Mouse (Mus musculus): ENCODE results near the gene Apoa2. TPM values are rescaled to one million over a fixed set of nuclear protein-coding genes. Genes with fewer than 3 reads are reported as not detected.

Gene Apoa2
- polyA plus RNA-seq (2015; fragmentation: Nextera tagmentation; extraction: Ambion mirVana): 9.6 and 16.3 TPM in 2 replicates

DNA sequence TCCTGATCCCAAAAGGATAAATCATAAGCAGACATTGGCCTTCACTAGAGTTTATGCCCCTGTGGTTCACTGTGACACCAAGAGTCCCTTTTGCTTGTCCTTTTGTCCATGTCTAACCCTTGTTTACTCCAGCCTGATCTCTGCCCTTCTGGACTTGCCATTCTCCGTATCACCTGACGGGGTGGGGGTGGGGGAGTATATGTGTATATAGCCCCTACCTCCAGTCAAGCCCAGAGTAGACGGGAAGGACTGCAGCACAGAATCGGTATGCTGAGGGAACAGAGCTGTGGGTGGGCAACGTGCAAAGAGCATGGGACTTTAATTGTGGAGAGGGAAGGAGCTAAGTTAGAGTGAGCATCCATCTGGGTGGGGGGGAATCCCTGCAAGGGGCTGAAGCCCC, at the start of gene Apoa2:
Apoa2 (plus strand) TSS at position 198 of the 400 bp plus-strand sequence.

DNA sequence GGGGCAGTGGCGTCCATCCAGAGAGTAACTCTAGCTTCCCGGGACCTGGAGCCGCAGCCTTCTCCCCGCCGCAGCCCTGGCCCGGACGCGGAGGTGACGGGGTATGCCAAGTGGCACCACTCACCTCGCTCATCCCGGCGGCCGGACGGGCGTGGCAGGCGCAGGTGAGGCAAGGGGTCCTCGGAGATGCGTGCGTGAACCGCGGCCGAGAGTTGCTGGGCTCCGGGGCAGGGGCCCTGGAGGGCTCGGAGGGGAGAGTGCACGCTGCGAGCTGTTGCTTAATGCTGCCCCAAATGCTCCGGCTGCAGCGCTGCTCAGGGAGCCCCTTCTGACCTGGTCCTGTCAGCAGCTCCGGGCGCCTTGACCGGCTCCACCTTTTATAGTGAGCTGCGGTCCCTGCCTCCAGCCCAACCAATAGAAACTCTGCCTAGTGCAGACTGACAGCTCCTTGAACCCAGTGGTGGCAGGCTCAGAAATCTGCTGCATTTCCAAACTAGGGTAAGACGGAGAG, 28.9 kb upstream of the Apoa2 start, which contains the start of gene Pcp4l1:
Pcp4l1 (minus strand) TSS at position 382 of the 511 bp plus-strand sequence.

DNA sequence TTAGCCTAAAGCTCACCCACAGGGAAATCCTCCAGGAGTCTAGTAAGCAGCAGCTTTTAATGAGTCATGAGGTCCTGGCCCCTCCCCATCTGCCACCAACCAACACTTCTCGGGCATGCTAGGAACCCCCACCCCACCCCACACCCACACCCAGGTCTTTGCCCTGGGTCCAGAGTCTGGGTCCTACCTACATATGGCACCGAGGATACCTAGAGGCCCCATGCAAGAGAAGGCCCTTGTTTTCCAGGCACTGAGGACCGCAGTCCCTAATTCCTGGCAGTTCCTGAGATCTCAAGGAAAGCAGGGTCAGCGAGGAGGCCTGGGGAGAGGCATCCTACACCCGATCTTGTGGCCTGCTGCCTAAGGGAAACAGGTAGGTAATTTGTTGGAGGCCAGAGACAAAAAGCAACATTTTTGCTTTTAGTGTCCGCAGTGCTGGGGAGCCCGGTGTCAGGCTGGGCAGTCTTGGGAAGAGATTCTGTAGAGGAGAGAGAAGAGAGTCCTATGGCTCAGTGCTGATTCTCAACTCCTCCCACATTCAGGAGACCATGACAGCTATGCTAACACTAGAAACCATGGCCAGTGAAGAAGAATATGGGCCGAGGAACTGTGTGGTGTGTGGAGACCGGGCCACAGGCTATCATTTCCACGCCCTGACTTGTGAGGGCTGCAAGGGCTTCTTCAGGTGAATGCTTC, 10.9 kb upstream of the Apoa2 start, which contains the start of gene Nr1i3:
Nr1i3 (plus strand) TSS at position 170 of the 696 bp plus-strand sequence.

DNA sequence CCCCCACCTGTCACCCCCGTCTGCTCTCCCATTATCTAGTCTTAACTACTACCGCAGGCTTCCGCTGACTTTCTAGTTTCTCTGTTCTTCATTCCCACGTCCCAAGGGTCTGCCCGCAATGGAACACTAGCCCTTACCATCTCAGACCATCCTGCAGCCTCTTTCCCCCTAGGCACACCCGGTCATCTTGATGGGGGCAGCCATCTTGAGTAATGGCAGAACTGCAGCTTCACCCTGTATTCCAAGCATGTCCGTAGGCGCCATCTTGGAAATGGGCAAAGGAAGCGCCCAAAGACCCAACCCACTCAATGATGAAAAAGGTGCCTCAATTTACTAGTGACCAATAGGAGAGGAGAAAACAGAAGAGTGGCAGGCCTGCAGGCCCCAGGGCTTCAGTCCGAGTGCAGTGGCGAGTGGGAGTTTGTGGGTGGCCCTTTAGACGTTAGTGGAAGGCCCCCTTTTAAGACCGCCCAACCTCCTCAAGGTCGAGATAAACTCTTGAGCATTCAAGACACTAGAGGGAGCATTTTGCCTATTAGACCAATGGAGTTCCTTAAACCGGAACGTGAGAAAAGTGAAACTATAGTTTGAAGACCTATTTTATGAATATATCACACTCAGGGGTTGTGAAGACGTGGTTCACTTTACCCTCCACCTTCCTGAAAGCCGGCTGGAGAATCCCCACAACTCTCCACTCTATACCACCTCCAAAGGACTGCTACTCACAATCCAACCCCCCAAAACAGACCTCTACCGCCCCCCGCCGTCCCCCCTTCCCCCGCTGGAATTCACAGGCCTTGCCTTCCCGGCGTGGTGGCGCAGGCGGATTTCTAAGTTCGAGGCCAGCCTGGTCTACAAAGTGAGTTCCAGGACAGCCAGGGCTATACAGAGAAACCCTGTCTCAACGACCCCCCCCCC, 2.4 kb upstream of the Apoa2 start, which contains the start of gene Tomm40l:
Tomm40l (minus strand) TSS at position 277 of the 918 bp plus-strand sequence.

DNA sequence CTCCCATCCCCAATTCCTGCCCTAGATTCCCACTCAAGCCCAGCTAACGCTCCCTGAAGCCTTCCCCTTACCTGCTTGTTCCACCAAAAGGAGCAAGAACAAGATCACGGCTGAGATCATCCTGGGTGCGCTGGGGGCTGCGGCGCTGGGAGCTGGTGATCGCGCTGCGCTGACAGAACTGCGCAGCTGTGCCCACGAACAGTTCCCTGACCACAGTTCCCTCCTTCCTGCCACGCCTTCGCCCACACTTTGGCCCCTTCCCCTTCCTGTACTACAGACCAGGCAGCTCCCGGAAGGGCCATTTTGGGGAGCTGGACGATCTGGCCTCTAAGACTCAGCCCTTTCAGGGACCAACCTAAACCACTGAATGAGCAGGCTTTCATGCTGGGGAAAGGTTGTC, 9.3 kb downstream of the Apoa2 start, which contains the start of gene Fcer1g:
Fcer1g (minus strand) TSS at position 240 of the 400 bp plus-strand sequence.

DNA sequence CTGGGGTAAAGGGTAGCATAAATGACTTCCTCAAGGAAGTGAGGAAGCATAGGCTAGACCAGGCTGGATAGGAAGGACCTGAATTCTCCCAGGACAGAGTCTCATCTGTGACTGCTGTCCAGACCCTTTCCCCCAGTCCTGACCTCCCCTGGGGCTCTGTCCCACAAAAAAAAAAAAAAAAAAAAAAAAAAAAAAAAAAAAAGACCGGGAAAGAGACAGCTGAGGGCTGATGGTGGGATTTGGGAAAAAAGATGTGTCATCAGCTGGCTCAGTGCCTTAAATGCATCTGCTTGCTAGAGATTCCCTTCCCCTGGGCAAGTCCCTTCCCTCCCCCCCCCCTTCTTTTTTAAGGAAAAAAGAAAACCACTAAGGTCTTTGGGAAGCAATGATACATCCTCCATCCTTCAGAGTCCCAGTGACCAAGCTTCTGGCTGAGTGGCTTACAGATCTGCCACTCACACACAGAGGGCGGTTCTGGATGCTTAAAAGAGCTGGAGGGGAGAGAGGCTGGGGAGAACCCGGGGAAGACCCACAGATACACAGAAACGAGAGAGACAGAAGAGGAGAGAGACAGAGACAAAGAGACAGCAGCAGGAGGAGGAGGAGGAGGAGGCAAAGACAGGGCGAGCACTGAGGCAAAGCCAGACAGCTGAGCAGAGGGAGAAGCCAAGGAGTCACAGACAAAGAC, 25.2 kb downstream of the Apoa2 start, which contains the start of gene Adamts4:
Adamts4 (plus strand) TSS at position 509 of the 688 bp plus-strand sequence.

DNA sequence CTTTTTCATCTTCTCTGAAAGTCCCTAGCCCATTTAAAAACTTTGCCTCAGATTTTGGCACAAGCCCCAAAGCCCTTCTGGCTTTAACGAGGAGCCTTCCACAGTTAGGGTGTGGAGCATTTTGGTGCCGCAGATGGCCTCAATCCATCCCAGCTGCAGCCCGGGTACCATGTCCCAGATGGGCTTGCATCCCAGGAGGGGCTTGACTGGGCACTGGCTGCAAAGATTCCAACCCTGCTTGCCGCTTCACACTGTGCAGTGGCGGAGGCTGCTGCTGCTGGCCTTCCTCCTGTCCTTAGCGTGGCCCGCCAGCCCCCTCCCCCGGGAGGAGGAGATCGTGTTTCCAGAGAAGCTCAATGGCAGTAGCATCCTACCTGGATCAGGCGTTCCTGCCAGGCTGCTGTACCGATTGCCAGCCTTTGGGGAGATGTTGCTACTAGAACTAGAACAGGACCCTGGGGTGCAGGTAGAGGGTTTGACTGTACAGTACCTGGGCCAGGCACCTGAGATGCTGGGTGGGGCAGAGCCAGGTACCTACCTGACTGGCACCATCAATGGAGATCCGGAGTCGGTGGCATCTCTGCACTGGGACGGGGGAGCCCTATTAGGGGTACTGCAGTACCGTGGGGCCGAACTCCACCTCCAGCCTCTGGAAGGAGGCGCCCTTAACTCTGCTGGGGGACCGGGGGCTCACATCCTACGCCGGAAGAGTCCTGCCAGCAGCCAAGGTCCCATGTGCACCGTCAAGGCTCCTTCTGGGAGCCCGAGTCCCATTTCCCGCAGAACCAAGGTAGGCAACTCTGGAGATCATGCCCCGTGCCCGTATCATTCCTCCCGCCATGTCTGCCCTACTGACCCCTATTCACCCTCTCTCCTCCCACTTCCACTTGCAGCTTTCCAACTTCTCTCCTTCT, 26.1 kb downstream of the Apoa2 start, which contains the start of gene Ndufs2:
Ndufs2 (minus strand) TSS at position 709 of the 914 bp plus-strand sequence.

DNA sequence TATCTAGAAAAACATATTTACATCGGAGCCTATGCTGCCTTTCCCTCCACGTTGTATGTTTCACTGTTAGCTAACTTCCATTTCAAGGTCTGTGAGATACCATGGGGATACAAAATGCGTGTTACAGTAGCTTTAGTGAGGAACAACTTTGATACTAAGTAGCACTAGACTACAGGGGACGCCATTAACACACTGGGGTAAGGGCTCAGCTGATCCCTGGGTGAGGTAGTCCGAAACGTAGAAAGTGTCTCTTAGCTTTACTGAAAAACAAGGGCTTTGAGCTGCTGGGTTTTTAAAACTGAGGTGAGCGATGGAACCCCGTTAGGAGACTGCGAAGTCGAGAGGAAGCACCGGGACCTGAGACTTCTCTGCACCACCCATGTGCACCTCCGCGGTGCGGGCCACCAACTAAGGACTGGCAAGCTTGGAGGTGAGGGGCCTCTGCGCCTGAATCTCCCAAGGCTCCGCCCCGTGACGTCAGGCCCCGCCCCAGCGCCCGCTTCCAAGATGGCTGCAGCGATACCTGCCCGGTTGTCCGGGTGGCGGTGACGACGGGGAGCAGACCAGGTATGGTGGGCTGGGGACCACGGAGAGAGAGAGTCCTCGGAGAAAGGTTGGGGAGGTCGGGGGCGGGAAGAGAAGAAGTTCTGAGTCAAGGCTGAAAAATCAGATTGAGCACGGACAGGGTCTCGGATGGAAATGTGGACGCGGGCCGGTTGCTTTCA, 45.2 kb downstream of the Apoa2 start, which contains the start of gene B4galt3:
B4galt3 (plus strand) TSS at position 481 of the 725 bp plus-strand sequence.

Other genes with a start within 250 kb of the Apoa2 start
- gene Fcgr2b, start 248.5 kb upstream of the Apoa2 start, polyA plus RNA-seq (2015; fragmentation: Nextera tagmentation; extraction: Ambion mirVana): 4.1 and 4.5 TPM in 2 replicates
- gene Fcgr4, start 206.1 kb upstream of the Apoa2 start, polyA plus RNA-seq (2015; fragmentation: Nextera tagmentation; extraction: Ambion mirVana): 0.28 and 0.66 TPM in 2 replicates
- 20.3 and 21.7 TPM in 2 replicates for gene Fcgr3, start 160.1 kb upstream of the Apoa2 start, polyA plus RNA-seq (2015; fragmentation: Nextera tagmentation; extraction: Ambion mirVana)
- gene Cfap126, start 111.1 kb upstream of the Apoa2 start, polyA plus RNA-seq (2015; fragmentation: Nextera tagmentation; extraction: Ambion mirVana): 6.6 and 6.9 TPM in 2 replicates
- 300 and 349 TPM in 2 replicates for gene Sdhc, start 74.5 kb upstream of the Apoa2 start, polyA plus RNA-seq (2015; fragmentation: Nextera tagmentation; extraction: Ambion mirVana)
- 97.3 and 99.7 TPM in 2 replicates for gene Mpz, start 74.3 kb upstream of the Apoa2 start, polyA plus RNA-seq (2015; fragmentation: Nextera tagmentation; extraction: Ambion mirVana)
- gene Pcp4l1, start 28.8 kb upstream of the Apoa2 start, polyA plus RNA-seq (2015; fragmentation: Nextera tagmentation; extraction: Ambion mirVana): 86.8 and 98.4 TPM in 2 replicates
- 0.27 and 0.43 TPM in 2 replicates for gene Nr1i3, start 11.1 kb upstream of the Apoa2 start, polyA plus RNA-seq (2015; fragmentation: Nextera tagmentation; extraction: Ambion mirVana)
- 43.0 and 46.0 TPM in 2 replicates for gene Tomm40l, start 2.5 kb upstream of the Apoa2 start, polyA plus RNA-seq (2015; fragmentation: Nextera tagmentation; extraction: Ambion mirVana)
- 44.9 and 51.8 TPM in 2 replicates for gene Fcer1g, start 9.3 kb downstream of the Apoa2 start, polyA plus RNA-seq (2015; fragmentation: Nextera tagmentation; extraction: Ambion mirVana)
- gene Adamts4, start 25.4 kb downstream of the Apoa2 start, polyA plus RNA-seq (2015; fragmentation: Nextera tagmentation; extraction: Ambion mirVana): 3.0 and 4.5 TPM in 2 replicates
- 292 and 295 TPM in 2 replicates for gene Ndufs2, start 26.3 kb downstream of the Apoa2 start, polyA plus RNA-seq (2015; fragmentation: Nextera tagmentation; extraction: Ambion mirVana)
- 73.7 and 82.5 TPM in 2 replicates for gene B4galt3, start 45.3 kb downstream of the Apoa2 start, polyA plus RNA-seq (2015; fragmentation: Nextera tagmentation; extraction: Ambion mirVana)
- 27.3 and 34.9 TPM in 2 replicates for gene Ppox, start 56.1 kb downstream of the Apoa2 start, polyA plus RNA-seq (2015; fragmentation: Nextera tagmentation; extraction: Ambion mirVana)
- gene Usp21, start 62.9 kb downstream of the Apoa2 start, polyA plus RNA-seq (2015; fragmentation: Nextera tagmentation; extraction: Ambion mirVana): 66.3 and 73.0 TPM in 2 replicates
- 136 and 151 TPM in 2 replicates for gene Ufc1, start 70.0 kb downstream of the Apoa2 start, polyA plus RNA-seq (2015; fragmentation: Nextera tagmentation; extraction: Ambion mirVana)
- gene Dedd, start 104.1 kb downstream of the Apoa2 start, polyA plus RNA-seq (2015; fragmentation: Nextera tagmentation; extraction: Ambion mirVana): 36.3 and 36.4 TPM in 2 replicates
- 43.7 and 47.7 TPM in 2 replicates for gene Nit1, start 120.6 kb downstream of the Apoa2 start, polyA plus RNA-seq (2015; fragmentation: Nextera tagmentation; extraction: Ambion mirVana)
- gene Pfdn2, start 120.6 kb downstream of the Apoa2 start, polyA plus RNA-seq (2015; fragmentation: Nextera tagmentation; extraction: Ambion mirVana): 137 and 153 TPM in 2 replicates
- 6.6 and 7.4 TPM in 2 replicates for gene Klhdc9, start 135.7 kb downstream of the Apoa2 start, polyA plus RNA-seq (2015; fragmentation: Nextera tagmentation; extraction: Ambion mirVana)
- gene Nectin4, start 145.0 kb downstream of the Apoa2 start, polyA plus RNA-seq (2015; fragmentation: Nextera tagmentation; extraction: Ambion mirVana): 5.5 and 6.8 TPM in 2 replicates
- 0.90 and 0.92 TPM in 2 replicates for gene Arhgap30, start 163.9 kb downstream of the Apoa2 start, polyA plus RNA-seq (2015; fragmentation: Nextera tagmentation; extraction: Ambion mirVana)
- gene Usf1, start 186.3 kb downstream of the Apoa2 start, polyA plus RNA-seq (2015; fragmentation: Nextera tagmentation; extraction: Ambion mirVana): 116 and 119 TPM in 2 replicates
- gene Tstd1, start 193.8 kb downstream of the Apoa2 start, polyA plus RNA-seq (2015; fragmentation: Nextera tagmentation; extraction: Ambion mirVana): 2.3 and 2.7 TPM in 2 replicates
- 16.2 and 18.1 TPM in 2 replicates for gene F11r, start 212.5 kb downstream of the Apoa2 start, polyA plus RNA-seq (2015; fragmentation: Nextera tagmentation; extraction: Ambion mirVana)